Mouse (Mus musculus) G1E-ER4 (cell line): ENCODE measurements around the gene Cd101. TPM values are rescaled to one million over a fixed set of nuclear protein-coding genes. Genes with fewer than 3 reads are reported as not detected.

Experiments
- GATA1 ChIP-seq: IDR thresholded peaks from one replicate; pipeline ENCODE4 v1.8.0; 2012; ENCODE audit warnings: low read length, inconsistent platforms
- polyA plus RNA-seq: library from polyadenylated mRNA; stranded (reverse); fragments of >175 nt; gene quantifications from 2 replicates; pipeline ENCODE4 v1.2.3, GENCODE M21; 2012

Cd101 gene
- polyA plus RNA-seq, 1 experiment = not detected

DNA sequence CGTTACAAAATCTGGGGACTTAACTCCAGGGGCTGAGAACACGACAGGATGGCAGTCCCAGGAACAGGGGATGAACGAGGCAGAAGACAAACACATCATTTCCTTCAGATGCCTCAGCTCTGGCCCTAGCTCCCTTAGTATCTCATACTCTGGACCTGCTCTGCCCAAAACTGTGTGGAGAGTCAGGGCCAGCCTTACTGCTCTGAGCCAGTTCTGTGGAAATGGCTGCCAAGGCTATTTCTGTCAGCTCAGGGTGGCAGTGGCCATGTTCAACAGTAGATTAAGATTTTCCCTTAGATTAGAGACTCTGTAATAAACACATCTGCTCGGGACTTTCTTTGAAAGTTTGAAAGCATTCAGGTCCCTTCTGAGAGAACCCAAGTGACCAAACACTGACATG lies 22.2 kb upstream of the Cd101 start:
- TF ChIP-seq GATA1 = no peak

DNA sequence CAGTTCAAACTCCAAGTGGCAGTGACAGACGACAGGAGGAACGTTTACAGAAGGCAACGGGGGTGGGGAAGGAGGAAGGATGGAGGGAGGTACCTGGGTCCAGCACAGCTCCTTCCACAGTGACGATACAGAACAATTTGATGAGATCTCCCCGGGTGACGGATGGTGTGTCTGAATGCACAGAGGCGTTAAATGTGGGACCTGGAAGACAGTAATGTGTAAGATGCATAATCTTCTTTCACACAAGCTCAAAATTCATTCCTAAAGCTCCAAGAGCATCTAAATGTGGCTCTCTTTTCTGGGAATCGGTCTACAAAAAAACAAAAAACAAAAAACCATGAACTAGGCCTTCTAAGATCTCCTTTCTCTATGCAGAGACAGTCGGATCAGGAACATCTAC lies 20.6 kb upstream of the Cd101 start:
- TF ChIP-seq GATA1 = no peak

DNA sequence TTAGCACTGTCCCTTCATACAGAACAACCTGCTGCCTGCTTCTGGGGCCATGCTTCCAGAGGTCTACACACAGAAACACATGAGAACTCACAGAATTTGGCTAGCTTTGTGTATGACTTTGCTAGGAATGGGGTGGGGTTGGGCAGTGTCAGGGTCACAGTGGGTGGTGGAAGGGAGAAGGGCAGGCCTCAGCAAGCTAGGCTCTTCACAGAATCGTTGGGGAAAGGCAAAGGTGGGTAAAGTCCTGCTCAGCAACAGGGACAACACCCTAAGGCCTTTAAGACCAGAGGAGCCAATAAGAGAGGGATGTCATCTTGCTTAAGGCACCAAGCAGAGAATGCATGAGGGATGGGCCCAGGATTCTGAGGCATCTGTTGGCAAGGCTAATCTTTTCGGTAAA lies 19.4 kb upstream of the Cd101 start:
- TF ChIP-seq GATA1 = no peak

DNA sequence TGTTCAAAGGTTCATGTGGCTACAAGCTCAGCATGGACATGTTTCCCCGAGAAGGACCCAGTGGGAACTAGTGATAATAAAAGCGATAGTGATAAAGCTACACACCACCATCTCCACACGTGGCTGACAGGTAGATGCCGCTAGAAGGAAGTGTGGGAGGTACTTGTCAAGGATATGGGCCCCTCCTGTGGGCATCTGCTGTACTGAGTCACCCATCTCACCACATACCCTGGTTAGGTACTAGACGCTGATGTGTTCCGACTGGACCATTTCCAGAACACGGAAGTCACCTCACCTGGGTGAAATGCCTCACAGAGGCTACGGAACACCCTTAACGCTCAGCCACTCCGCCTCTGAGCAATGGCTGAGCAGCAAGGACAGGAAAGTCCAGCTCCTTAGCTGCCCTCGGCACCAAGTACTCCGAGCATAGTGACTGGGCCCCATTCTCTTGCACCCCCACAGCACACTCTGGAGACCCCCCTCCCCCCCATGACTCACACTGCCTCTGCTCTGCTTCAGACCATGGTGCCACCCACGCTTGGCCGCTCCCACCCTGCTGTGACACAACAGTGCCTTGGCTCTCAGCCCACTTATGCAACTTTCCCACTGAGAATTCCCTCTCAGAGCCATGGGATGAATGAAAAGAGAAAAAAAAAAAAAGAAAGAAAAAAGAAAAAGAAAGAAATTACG lies 18.4 kb upstream of the Cd101 start:
- TF ChIP-seq GATA1 = no peak

DNA sequence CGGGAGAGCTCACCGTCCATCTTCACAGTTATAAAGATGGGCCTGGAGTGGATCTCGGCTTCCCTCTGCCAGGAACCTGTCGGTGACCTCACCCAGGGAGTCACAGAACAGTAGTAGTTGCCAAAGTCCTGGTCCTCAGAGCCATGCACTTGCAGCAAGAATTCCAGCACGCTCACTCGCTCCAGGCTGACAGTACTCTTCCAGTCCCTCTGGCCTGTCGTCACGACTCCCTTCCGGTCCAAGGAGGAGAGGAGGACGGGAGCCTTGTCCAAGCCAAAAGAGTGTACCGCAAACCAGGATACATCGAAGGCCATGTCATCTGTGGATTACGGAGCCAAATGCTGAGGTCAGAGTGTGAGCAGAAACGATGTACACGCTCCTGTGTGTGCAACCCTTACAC lies 16.1 kb upstream of the Cd101 start:
- TF ChIP-seq GATA1 = no peak

DNA sequence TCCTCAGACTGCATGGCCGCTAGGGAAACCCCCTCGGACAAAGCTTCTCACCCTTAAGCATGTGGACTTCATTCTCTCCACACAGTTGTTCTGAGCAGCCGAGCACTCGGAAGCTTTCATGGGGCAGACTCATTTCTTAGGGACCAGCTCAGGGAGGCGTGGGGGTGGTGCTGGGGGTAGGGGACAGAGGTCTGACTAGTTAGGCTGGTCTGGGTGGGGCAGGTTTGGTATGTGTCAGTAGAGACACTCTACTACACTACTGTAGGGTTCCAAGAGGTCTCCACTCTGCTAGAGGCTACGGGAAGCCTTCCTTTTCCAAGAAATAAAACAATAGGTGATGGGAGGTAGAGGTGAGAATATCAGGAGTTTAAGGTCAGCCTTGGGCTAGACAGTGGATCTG lies 15.3 kb upstream of the Cd101 start:
- TF ChIP-seq GATA1 = no peak

DNA sequence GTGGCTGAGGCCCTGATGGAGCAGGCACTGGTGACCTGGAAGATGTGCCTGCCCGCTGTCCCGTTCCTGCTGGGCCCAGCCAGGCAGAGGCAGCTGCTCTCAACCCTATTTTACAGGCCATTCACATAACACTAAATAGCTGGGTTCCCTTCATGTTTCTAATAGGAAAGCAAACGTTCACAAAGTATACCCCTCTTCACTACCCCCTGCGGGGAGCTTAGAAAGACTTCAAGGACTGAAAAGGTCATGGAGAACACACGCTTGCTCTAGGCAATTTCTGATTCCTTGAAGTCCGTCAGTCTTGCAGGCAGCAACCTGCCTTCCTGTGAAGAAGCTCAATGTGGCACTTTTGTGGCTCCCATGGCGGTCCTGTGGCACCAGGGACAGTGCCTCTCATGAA lies 12.6 kb upstream of the Cd101 start:
- no peak for TF ChIP-seq GATA1

DNA sequence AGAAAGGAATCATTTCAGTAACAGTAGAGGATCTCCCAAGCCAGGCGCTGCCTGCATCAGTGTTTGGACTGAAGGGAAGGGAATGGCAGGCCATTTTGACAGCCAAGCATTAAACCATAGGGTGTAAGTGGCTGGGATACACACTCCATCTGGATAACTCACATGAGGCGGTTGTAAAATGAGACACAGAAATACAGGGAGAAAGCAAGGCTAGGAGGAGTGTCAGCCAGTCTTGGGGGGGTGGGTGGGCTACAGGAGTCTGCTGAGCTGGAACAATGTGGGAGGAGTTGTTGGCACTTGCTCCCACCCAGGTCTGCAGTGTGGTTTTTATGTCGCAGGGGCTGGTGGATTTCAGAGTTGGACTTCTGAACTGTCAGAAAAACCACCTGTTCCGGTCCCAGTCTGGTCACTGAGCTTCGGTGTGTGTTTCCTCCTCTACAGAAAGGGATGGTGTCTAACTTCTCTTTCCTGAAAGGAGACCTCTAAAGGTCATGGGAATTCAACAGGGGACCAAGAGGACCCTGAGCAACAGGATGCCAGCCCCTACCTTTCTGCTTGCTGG lies 8.7 kb upstream of the Cd101 start:
- no peak for TF ChIP-seq GATA1

DNA sequence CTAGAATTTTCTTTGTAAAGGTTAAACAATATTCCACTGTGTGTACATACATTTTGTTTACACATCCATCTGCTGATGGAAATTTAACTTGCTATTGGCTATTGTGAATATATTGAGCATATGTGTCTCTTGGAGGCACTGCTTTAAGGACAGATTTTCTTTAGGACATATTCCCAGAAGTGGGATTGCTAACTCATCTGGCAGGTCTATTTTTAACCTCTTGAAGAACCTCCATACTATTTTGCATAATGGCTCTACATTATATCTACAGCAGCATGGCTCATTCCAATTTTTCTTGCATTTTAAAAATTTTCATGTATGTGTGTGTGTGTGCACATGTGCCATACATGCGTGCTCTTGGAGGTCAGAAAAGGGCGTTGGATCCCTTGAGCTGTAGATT lies 6.6 kb upstream of the Cd101 start:
- TF ChIP-seq GATA1 = no peak

DNA sequence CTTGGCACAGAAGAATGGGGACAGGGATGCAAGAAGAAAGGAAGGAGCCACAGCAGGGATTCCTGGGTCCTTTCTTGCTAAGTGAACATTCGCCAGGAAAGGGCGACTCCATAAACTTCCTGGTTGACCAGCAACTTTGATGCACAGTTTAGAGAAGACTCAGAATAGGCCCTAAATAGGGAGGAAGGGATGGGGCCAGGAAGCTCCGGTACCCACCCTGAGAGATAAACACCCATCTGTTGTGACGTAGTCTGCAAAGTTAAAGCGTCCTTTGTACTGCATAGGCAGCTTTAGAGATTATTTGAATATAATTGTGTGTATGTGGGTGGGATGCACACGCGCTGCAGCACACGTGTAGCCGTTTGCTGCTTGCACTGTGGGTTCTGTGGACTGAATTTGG lies 5.2 kb upstream of the Cd101 start:
- TF ChIP-seq GATA1 = no peak

DNA sequence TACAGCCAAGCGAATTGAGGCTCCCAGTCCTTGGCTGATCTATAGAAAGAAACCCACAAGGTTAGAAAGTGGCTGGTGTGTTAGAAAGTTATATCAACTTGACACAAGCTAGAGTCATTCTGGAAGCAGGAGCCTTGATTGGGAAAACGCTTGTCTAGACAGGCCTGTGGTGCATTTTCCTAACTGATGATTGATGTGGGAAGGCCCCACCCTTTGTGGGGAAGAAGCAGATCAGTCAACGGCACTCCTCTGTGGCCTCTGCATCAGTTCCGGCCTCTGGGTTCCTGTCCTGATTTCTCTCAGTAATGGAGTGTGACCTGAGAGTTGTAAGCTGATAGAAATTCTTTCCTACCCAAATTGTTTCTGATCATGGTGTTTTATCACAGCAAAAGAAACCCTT lies 4.3 kb upstream of the Cd101 start:
- TF ChIP-seq GATA1 = no peak

DNA sequence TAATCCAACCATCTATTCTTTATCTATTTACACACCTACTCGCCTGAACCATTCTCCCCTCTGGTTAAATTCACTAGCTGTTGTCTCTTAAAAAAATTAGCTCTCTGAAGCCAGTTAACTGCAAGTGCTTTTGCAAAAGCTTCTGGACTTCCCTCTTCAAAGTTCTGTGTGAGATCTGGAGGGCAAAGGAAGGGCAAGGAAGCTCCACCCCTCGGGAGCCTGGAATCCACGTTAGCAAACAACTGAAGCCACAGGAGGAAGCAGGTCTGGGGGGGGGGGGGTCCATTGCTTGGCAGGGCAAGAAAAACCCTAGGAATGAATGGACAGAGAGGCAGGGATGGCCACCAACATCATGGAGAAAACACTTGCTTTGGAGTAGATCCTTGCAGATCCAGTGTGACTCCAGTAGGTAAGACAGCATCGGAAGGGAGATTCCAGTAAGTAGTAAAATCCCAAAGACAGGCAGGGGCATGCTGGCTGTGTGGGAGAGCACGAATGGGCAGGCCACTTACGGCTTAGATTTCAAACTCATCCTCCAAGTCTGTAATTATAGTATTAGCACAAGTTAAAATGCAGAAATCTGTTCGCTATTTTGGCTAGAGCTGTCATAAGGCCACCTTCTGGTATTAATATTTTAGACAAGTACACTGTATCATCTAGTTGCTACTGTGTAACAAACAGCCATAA lies 2.2 kb upstream of the Cd101 start:
- no peak for TF ChIP-seq GATA1

DNA sequence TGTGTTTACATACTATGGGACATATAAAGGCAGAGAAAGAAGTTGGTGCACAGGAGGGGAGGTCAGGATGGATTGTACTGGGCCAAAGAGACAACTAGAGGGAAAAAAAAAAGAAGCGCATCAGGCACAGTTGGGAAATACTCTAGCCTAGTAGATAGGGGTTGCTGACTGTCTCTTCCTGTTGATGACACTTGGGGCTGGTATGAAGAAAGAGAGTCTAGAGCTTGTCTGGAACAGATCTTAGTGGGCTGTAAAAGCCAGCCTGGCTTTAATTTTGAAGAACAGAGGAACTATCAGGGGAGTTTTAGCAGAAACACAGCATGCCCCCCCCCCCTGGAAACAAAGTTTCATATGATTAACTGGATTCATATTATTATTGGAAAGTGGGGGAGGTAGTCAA lies 1.3 kb upstream of the Cd101 start:
- no peak for TF ChIP-seq GATA1

DNA sequence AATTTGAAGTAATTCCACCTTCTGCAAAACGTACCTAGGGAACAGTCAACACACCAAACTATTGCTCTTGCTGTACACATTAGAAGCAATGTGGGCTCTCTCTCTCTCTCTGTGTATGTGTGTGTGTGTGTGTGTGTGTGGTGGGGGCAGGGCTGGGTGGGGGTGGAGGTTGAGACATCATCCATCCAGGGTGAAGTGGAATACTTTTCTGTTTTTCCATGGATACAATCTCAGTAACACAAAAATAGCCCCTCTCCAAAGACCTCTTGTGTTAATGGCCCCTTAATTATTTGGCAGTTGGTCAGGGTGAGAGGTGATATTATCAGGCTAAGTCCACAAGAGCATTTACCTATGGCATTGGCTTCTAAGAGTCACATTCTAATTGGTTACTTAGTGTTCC lies 2.6 kb downstream of the Cd101 start:
- no peak for TF ChIP-seq GATA1

DNA sequence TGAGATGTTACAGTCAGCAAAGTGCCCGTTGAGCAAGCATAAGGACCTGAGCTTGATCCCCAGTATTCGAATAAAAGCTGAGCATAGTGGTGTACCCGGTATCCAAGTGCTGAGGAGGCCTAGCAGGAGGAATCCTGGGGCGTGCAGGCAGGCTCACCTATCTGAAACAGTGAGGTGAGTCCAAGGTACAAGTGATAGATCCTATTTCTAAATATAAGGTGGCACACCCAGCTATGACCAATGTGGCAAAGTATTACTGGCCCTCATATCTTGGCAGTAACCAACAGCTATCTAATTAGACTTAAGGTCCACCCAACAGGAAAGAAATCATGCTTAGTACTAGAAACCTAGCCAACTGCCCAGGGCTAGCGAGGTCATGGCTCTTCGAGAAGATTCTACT lies 6.4 kb downstream of the Cd101 start:
- TF ChIP-seq GATA1 = no peak

DNA sequence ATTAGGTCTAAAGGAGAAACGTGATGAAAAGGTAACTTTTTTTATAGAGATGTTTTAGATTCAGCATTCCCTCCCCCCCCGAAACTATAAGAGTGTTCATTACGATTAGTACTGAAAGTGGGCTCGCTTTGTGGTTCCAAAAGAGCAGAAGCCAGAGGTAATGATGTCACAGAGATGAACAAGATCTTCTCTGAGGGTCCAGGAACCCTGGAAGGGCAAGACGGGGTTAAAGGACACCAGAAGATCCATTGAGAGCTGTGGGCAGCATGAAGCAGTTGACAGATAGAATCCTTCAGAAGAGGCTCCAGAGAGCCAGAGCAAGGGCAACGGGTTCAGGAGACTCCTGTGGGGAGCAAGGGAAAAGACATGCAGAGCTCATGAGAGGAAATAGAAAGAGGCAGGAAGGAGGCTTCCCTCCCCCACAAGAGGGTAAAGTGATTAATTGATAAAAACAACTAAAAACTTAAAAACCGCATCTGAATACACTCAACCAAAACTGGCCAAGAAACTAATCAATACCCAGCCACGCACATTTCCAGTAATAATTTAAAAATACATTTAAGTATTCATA lies 7.8 kb downstream of the Cd101 start:
- TF ChIP-seq GATA1 = no peak

DNA sequence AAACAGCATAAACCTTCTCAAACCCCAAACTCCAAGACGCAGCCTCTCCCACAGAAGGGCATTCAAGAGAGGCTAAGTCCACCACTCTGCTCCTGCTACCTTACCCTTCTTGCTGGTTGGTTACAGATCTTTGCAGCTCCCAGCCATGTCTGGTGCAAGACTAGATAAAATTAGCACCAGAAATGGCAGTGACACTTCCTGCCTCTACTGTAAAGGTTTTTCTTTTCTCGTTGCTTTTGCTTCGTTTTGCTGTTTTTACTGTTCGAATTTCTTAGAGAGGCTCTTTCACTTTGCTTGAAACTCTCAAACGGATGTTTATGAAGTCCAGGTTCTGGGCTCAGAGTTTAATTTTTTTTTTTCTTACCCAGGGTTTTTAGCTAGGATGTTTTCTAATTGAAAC lies 8.3 kb downstream of the Cd101 start:
- TF ChIP-seq GATA1 = no peak
